In genomic region chr9:101445764-101446163, GRCm38 (mm10) we compare ENCODE assay signal across 9 mouse cellular contexts.
DNase-seq lines count a peak whose midpoint lies in the region; ATAC-seq lines count a peak whose summit lies in the region.
"Had no signal": no experiment of that assay in that cellular context is flagged by ENCODE, and none has a peak within 500 bp of the region (broad histone marks: within the 10 kb centered on the region; RNA-seq: fewer than 3 reads in every experiment).

No protein-coding gene starts in this region.

- WGBS in forebrain, embryonic 14.5 days: 67% methylated on average over 5 of the region's 5 CpGs
- 87% methylated on average over 5 of the region's 5 CpGs for WGBS in forebrain, embryonic 10.5 days
- WGBS in kidney, embryonic 16.5 days: 82% methylated on average over 5 of the region's 5 CpGs

- H3K9ac ChIP-seq in forebrain, embryonic 14.5 days (ENCODE audit: low read length): no peak overlapping the region
- H3K9ac ChIP-seq in kidney, embryonic 16.5 days (replicated peaks; ENCODE audit: low read length): no peak overlapping the region
- H3K9ac ChIP-seq: limb, embryonic 15.5 days had no signal

- H3K27ac ChIP-seq in forebrain, embryonic 14.5 days (ENCODE audit: low read depth, low read length): no peak overlapping the region
- no peak overlapping the region for H3K27ac ChIP-seq in forebrain, embryonic 10.5 days
- H3K27ac ChIP-seq in kidney, embryonic 16.5 days (ENCODE audit: low read length): no peak overlapping the region
- H3K27ac ChIP-seq: limb, embryonic 15.5 days had no signal

- no peaks in the 10 kb centered on the region for H3K36me3 ChIP-seq in forebrain, embryonic 14.5 days (ENCODE audit: control insufficient read depth, insufficient read depth, low read length)
- H3K36me3 ChIP-seq in forebrain, embryonic 10.5 days (replicated peaks): no peaks in the 10 kb centered on the region
- H3K36me3 ChIP-seq in kidney, embryonic 16.5 days (ENCODE audit: insufficient read depth, low read length): no peaks in the 10 kb centered on the region
- H3K36me3 ChIP-seq: limb, embryonic 15.5 days had no signal

- H3K9me3 ChIP-seq in forebrain, embryonic 14.5 days (replicated peaks; ENCODE audit: control insufficient read depth, low read length): no peaks in the 10 kb centered on the region
- no peaks in the 10 kb centered on the region for H3K9me3 ChIP-seq in forebrain, embryonic 10.5 days
- no peaks in the 10 kb centered on the region for H3K9me3 ChIP-seq in kidney, embryonic 16.5 days (ENCODE audit: low read length)
- H3K9me3 ChIP-seq: limb, embryonic 15.5 days had no signal

- peak; percentile 87 for DNase-seq in forebrain, embryonic 14.5 days (ENCODE audit: low spot score)
- no peak for DNase-seq in forebrain, embryonic 10.5 days (ENCODE audit: extremely low spot score, low spot score)
- DNase-seq in adrenal gland, postnatal 36 days: peak; percentile 30 to 56
- DNase-seq in frontal cortex, postnatal 14 days (ENCODE audit: low spot score in 2 of 2): peak; percentile 46 to 61
- peak; percentile 75 to 77 for DNase-seq in layer of hippocampus, postnatal 36 days
- peak; percentile 19 for DNase-seq in skeletal muscle tissue, adult 2 months (ENCODE audit: low read depth, low spot score)
- no peak for DNase-seq in spleen, adult 18-20 months

- no peaks in the 10 kb centered on the region for H3K27me3 ChIP-seq in forebrain, embryonic 14.5 days (replicated peaks; ENCODE audit: control insufficient read depth, insufficient read depth, low read length)
- no peaks in the 10 kb centered on the region for H3K27me3 ChIP-seq in forebrain, embryonic 10.5 days (ENCODE audit: poor library complexity, severe bottlenecking)
- no peaks in the 10 kb centered on the region for H3K27me3 ChIP-seq in kidney, embryonic 16.5 days (ENCODE audit: insufficient read depth, low read length)
- H3K27me3 ChIP-seq: limb, embryonic 15.5 days had no signal

- H3K4me3 ChIP-seq in forebrain, embryonic 14.5 days (ENCODE audit: low read depth, low read length): no peak overlapping the region
- H3K4me3 ChIP-seq in forebrain, embryonic 10.5 days: no peak overlapping the region
- H3K4me3 ChIP-seq in kidney, embryonic 16.5 days (ENCODE audit: low read length): no peak overlapping the region
- H3K4me3 ChIP-seq: limb, embryonic 15.5 days had no signal

- no peaks in the 10 kb centered on the region for H3K4me1 ChIP-seq in forebrain, embryonic 14.5 days (ENCODE audit: control insufficient read depth, insufficient read depth, low read length)
- no peaks in the 10 kb centered on the region for H3K4me1 ChIP-seq in forebrain, embryonic 10.5 days
- peaks cover 9% of the 10 kb centered on the region for H3K4me1 ChIP-seq in kidney, embryonic 16.5 days (ENCODE audit: insufficient read depth, low read length)
- H3K4me1 ChIP-seq: limb, embryonic 15.5 days had no signal

- ATAC-seq in forebrain, embryonic 14.5 days: peak; percentile 93
- no peak for ATAC-seq in kidney, embryonic 16.5 days (ENCODE audit: low FRiP score, low TSS enrichment)

- H3K4me2 ChIP-seq in forebrain, embryonic 14.5 days (ENCODE audit: low read length): no peak overlapping the region
- H3K4me2 ChIP-seq in kidney, embryonic 16.5 days (replicated peaks; ENCODE audit: low read depth, low read length): no peak overlapping the region
- H3K4me2 ChIP-seq: limb, embryonic 15.5 days had no signal

Comparison
In these comparisons a context has a peak if more than half of its experiments do, and no peak if none do; other contexts are left out.
1. DNase-seq: peak in forebrain, embryonic 14.5 days (single experiment), adrenal gland, postnatal 36 days (2 of 2), frontal cortex, postnatal 14 days (2 of 2), layer of hippocampus, postnatal 36 days (2 of 2) and skeletal muscle tissue, adult 2 months (single experiment); none in forebrain, embryonic 10.5 days (single experiment) and spleen, adult 18-20 months (0 of 2).